In the genomic region with DNA sequence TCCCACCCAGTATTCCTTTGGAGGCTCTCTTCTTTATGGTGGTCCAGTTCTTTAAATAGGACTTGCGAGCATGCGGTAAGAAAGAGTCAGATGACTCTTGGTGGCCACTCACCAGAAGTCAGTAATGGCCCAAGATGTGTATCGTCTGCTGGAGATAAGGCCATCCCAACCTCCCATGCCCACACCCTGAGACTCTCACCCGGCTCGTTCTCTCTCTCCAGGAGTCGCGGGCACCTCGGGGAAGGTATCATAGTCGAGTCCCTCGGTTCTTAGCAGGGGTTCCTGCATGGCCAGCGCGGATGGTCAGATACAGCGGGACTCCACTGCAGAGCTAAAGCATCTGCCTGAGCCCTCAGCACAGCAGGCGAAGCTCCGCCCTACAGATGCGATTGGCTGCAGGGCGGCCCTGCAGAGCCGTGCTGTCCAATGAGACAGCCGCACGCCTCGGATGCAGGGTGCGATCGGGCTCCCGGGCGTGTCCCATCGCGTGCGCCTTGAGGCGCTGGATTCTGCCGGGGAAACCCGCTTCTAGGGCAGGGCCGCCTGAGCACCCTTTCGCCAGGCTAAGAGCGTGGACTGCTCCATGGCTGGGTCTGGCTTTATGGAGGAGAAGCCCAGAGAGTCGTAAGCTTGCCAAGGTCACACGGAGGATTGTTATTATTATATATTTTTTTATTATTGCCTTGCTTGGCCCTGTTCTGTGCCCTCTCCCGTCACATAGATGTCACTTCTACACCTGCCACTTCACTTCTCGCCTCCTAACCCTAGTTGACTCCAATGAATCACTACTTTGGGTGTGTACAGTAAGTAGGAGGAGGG, we compare ENCODE assay signal across 8 mouse cellular contexts. TPM values are rescaled to one million over a fixed set of nuclear protein-coding genes. Genes with fewer than 3 reads are reported as not detected.
DNase-seq lines count a peak whose midpoint lies in the region; ATAC-seq and TF ChIP-seq lines count a peak whose summit lies in the region.

A gene (minus strand): TSS at position 381 of the 819 bp plus-strand sequence.

- H3K79me3 ChIP-seq in C2C12 (ENCODE audit: low read depth), result no peaks in the 10 kb centered on the region

- no peak for TF ChIP-seq CTCF in C2C12 (IDR thresholded peaks at IDR 0.05; ENCODE audit: control insufficient read depth, insufficient read depth, insufficient read length)
- TF ChIP-seq CTCF in brain, embryonic 14.5 days (IDR thresholded peaks at IDR 0.05; ENCODE audit: borderline replicate concordance, extremely low read depth, insufficient read depth, insufficient read length), result no peak
- no peak for TF ChIP-seq CTCF in kidney, postnatal 0 days (IDR thresholded peaks at IDR 0.05; ENCODE audit: low read depth)

- H3K79me2 ChIP-seq in C2C12 (ENCODE audit: control insufficient read depth, insufficient read depth), result no peaks in the 10 kb centered on the region
- H3K79me2 ChIP-seq in myocyte (ENCODE audit: control insufficient read depth, insufficient read depth), result no peaks in the 10 kb centered on the region

- peak; percentile 96 for DNase-seq in brain, embryonic 14.5 days (ENCODE audit: low read depth)
- peak; percentile 92 for DNase-seq in kidney, postnatal 0 days (ENCODE audit: low spot score)
- DNase-seq in liver, embryonic 11.5 days (ENCODE audit: low spot score), result peak; percentile 75
- peak; percentile 80 to 90 for DNase-seq in spleen, postnatal 4 days (ENCODE audit: low spot score in 2 of 2)

- H3K36me3 ChIP-seq in C2C12 (ENCODE audit: control insufficient read depth, insufficient read depth) (no peaks in the 10 kb centered on the region), myocyte (ENCODE audit: control insufficient read depth, insufficient read depth) (no peaks in the 10 kb centered on the region)
- H3K36me3 ChIP-seq in heart, embryonic 13.5 days, result no peaks in the 10 kb centered on the region
- H3K36me3 ChIP-seq in kidney, postnatal 0 days (ENCODE audit: insufficient read depth, low read length), result no peaks in the 10 kb centered on the region
- no peaks in the 10 kb centered on the region for H3K36me3 ChIP-seq in liver, embryonic 11.5 days (ENCODE audit: control insufficient read depth, insufficient read depth, low read length)

- H3K27me3 ChIP-seq in C2C12 (ENCODE audit: control insufficient read depth, insufficient read depth, insufficient read length), result peaks cover 14% of the 10 kb centered on the region
- H3K27me3 ChIP-seq in heart, embryonic 13.5 days (replicated peaks), result peaks cover 65% of the 10 kb centered on the region
- no peaks in the 10 kb centered on the region for H3K27me3 ChIP-seq in kidney, postnatal 0 days (ENCODE audit: insufficient read depth, low read length)
- peaks cover 9% of the 10 kb centered on the region for H3K27me3 ChIP-seq in liver, embryonic 11.5 days (replicated peaks; ENCODE audit: control insufficient read depth, insufficient read depth, low read length)
- H3K27me3 ChIP-seq in myocyte (ENCODE audit: control insufficient read depth, insufficient read depth, insufficient read length), result peaks cover 5% of the 10 kb centered on the region

- H3K4me3 ChIP-seq in C2C12 (ENCODE audit: insufficient read depth, poor library complexity, severe bottlenecking) (no peak within 1 kb of the TSS), myocyte (peak within 1 kb of the TSS; percentile 35)
- peak within 1 kb of the TSS; percentile 38 for H3K4me3 ChIP-seq in heart, embryonic 13.5 days
- 0 out of 2 replicates have a peak within 1 kb of the TSS, but pooled peaks have one; percentile 1 for H3K4me3 ChIP-seq in kidney, postnatal 0 days (replicated peaks; ENCODE audit: low read depth, low read length)
- peak within 1 kb of the TSS; percentile 29 for H3K4me3 ChIP-seq in liver, embryonic 11.5 days (ENCODE audit: low read depth, low read length)

- peak within 1 kb of the TSS; percentile 69 for H3K4me2 ChIP-seq in heart, embryonic 13.5 days
- H3K4me2 ChIP-seq in kidney, postnatal 0 days (ENCODE audit: low read length), result peak within 1 kb of the TSS; percentile 42
- peak within 1 kb of the TSS; percentile 53 for H3K4me2 ChIP-seq in liver, embryonic 11.5 days
- H3K4me2 ChIP-seq in myocyte (ENCODE audit: low read depth), result peak within 1 kb of the TSS; percentile 58

- 4% methylated on average over 38 of the region's 38 CpGs for WGBS in heart, embryonic 13.5 days
- 1% methylated on average over 38 of the region's 38 CpGs for WGBS in kidney, postnatal 0 days
- 4% methylated on average over 38 of the region's 38 CpGs for WGBS in liver, embryonic 11.5 days

- peak; percentile 29; the same call in 1 of the 2 replicates for TF ChIP-seq POLR2A in brain, embryonic 14.5 days (IDR thresholded peaks at IDR 0.05; ENCODE audit: borderline replicate concordance, extremely low read depth, insufficient read depth, insufficient read length, poor library complexity, severe bottlenecking)
- TF ChIP-seq POLR2A in myocyte (IDR thresholded peaks at IDR 0.05; ENCODE audit: insufficient read length, low read depth), result peak; percentile 76

- H3K9ac ChIP-seq in heart, embryonic 13.5 days, result peak within 1 kb of the TSS; percentile 53
- no peak within 1 kb of the TSS for H3K9ac ChIP-seq in kidney, postnatal 0 days (ENCODE audit: low read depth, low read length)
- H3K9ac ChIP-seq in liver, embryonic 11.5 days (ENCODE audit: low read depth, low read length), result no peak within 1 kb of the TSS

- H3ac ChIP-seq in C2C12 (ENCODE audit: control insufficient read depth, insufficient read length, low read depth) (no peak within 1 kb of the TSS), myocyte (ENCODE audit: control insufficient read depth, insufficient read length) (no peak within 1 kb of the TSS)

- H3K4me1 ChIP-seq in heart, embryonic 13.5 days, result peaks cover 9% of the 10 kb centered on the region
- H3K4me1 ChIP-seq in kidney, postnatal 0 days (replicated peaks; ENCODE audit: insufficient read depth, low read length), result no peaks in the 10 kb centered on the region
- H3K4me1 ChIP-seq in liver, embryonic 11.5 days (replicated peaks; ENCODE audit: control insufficient read depth, insufficient read depth, low read length), result 0 out of 2 replicates have a peak, but pooled peaks cover 4% of the 10 kb centered on the region

- H3K9me3 ChIP-seq in heart, embryonic 13.5 days, result no peaks in the 10 kb centered on the region
- H3K9me3 ChIP-seq in kidney, postnatal 0 days (replicated peaks; ENCODE audit: low read length), result no peaks in the 10 kb centered on the region
- H3K9me3 ChIP-seq in liver, embryonic 11.5 days (ENCODE audit: control insufficient read depth, low read length), result no peaks in the 10 kb centered on the region

- no peak within 1 kb of the TSS for H3K27ac ChIP-seq in heart, embryonic 13.5 days (replicated peaks)
- H3K27ac ChIP-seq in kidney, postnatal 0 days, result no peak within 1 kb of the TSS
- H3K27ac ChIP-seq in liver, embryonic 11.5 days (ENCODE audit: low read depth, low read length), result no peak within 1 kb of the TSS

- ATAC-seq in erythroid progenitor cell, adult 5-6 weeks (replicated peaks; ENCODE audit: low FRiP score, poor library complexity, severe bottlenecking), result peak; percentile 84
- peak; percentile 88 for ATAC-seq in heart, embryonic 13.5 days (ENCODE audit: extremely low read depth, insufficient number of reproducible peaks, low FRiP score, low TSS enrichment)
- peak; percentile 97 for ATAC-seq in kidney, postnatal 0 days (replicated peaks; ENCODE audit: low FRiP score, low read depth)
- peak; percentile 96 for ATAC-seq in liver, embryonic 11.5 days (replicated peaks; ENCODE audit: low FRiP score)

TF ChIP-seq in C2C12, 6 proteins besides CTCF, POLR2A, EP300 and RAD21:
- no peak for TF ChIP-seq MYOG (IDR thresholded peaks at IDR 0.05; ENCODE audit: control insufficient read depth, extremely low read depth, insufficient read length)
- TF ChIP-seq MAX (IDR thresholded peaks at IDR 0.05), result peak; percentile 72
- TF ChIP-seq USF1 (IDR thresholded peaks at IDR 0.05; ENCODE audit: low read depth), result no peak
- no peak for TF ChIP-seq CEBPB (IDR thresholded peaks at IDR 0.05; ENCODE audit: low read depth)

TF ChIP-seq in myocyte, 11 proteins besides CTCF, POLR2A, EP300 and RAD21:
- TF ChIP-seq E2F4 (IDR thresholded peaks at IDR 0.05; ENCODE audit: insufficient read depth) (no peak), TCF12 (IDR thresholded peaks at IDR 0.05; ENCODE audit: insufficient read depth, poor library complexity, severe bottlenecking) (peak; percentile 21), REST (IDR thresholded peaks at IDR 0.05; ENCODE audit: insufficient read depth, insufficient read length) (no peak), MYOD1 (IDR thresholded peaks at IDR 0.05; ENCODE audit: control insufficient read depth in 1 of 3, insufficient read length in 2 of 3, low read depth in 2 of 3) (peak in 2 of 3 experiments; percentile 61 to 74), MAX (IDR thresholded peaks at IDR 0.05; ENCODE audit: low read depth) (no peak), CEBPB (IDR thresholded peaks at IDR 0.05; ENCODE audit: insufficient read depth, poor library complexity, severe bottlenecking) (no peak), SRF (IDR thresholded peaks at IDR 0.05; ENCODE audit: control insufficient read depth, insufficient read length, low read depth) (no peak), USF1 (IDR thresholded peaks at IDR 0.05; ENCODE audit: low read depth) (no peak), POLR2AphosphoS2 (IDR thresholded peaks at IDR 0.05; ENCODE audit: insufficient read length, low read depth) (peak; percentile 54), TCF3 (IDR thresholded peaks at IDR 0.05; ENCODE audit: insufficient read length, low read depth) (no peak), MYOG (IDR thresholded peaks at IDR 0.05; ENCODE audit: control insufficient read depth in 1 of 3, insufficient read depth in 1 of 3, insufficient read length in 2 of 3, low read depth in 2 of 3) (no peak)
TF ChIP-seq in myocyte: peak in this region for 3.

RNA-seq across cellular contexts. Expression of the gene that starts here (rescaled TPM):
- polyA plus RNA-seq in C2C12 (2012; fragmentation: generic; extraction: Trizol) (0.55 TPM), myocyte (2012; fragmentation: generic; extraction: Trizol) (102 TPM)
- 7.2 and 8.2 TPM in 2 replicates for polyA plus RNA-seq in brain, embryonic 14.5 days (2012; rRNA removed)
- total RNA-seq in erythroid progenitor cell, adult 5-6 weeks (2015; ENCODE audit: low replicate concordance), result 1.4 TPM in 1 of 2 replicates, not detected in the other
- total RNA-seq in erythroid progenitor cell, adult 5-6 weeks (2017; ENCODE audit: low replicate concordance), result 0.68 and 2.2 TPM in 2 replicates
- polyA plus RNA-seq in heart, embryonic 13.5 days (2015; fragmentation: Nextera tagmentation; extraction: Ambion mirVana), result 0.18 TPM in 1 of 2 replicates, not detected in the other
- polyA plus RNA-seq in kidney, postnatal 0 days (2015; fragmentation: Nextera tagmentation; extraction: Ambion mirVana), result 0.49 and 0.51 TPM in 2 replicates
- 0.51 and 0.64 TPM in 2 replicates for polyA plus RNA-seq in liver, embryonic 11.5 days (2014; fragmentation: Nextera tagmentation; extraction: Ambion mirVana)

Comparison
In these comparisons a context has a peak if more than half of its experiments do, and no peak if none do; other contexts are left out.
1. RNA of the gene that starts here (polyA plus RNA-seq): 102 TPM in myocyte (single experiment); 7.2 to 8.2 TPM in brain, embryonic 14.5 days, 0.55 TPM in C2C12 (single experiment), 0.51 to 0.64 TPM in liver, embryonic 11.5 days, 0.49 to 0.51 TPM in kidney, postnatal 0 days and 0.18 TPM in heart, embryonic 13.5 days; every median in the first group is over 10 times any median in the second.
2. Peak in ATAC-seq, H3K4me3 ChIP-seq, H3K9ac ChIP-seq and H3K4me2 ChIP-seq in heart, embryonic 13.5 days; RNA of the gene not detected or under 1 TPM.
3. Peak in DNase-seq, ATAC-seq, H3K4me3 ChIP-seq and H3K4me2 ChIP-seq in kidney, postnatal 0 days; RNA of the gene not detected or under 1 TPM.
4. Peak in DNase-seq, ATAC-seq, H3K4me3 ChIP-seq and H3K4me2 ChIP-seq in liver, embryonic 11.5 days; RNA of the gene not detected or under 1 TPM.
5. Peak in every context shown above with its lines, with median percentiles within 50 percentile points of each other: DNase-seq, ATAC-seq and H3K4me2 ChIP-seq.